Mouse (Mus musculus): ENCODE data around the gene Sae1. TPM values are rescaled to one million over a fixed set of nuclear protein-coding genes. Genes with fewer than 3 reads are reported as not detected.
"Not testable (repeated sequence)": the region's sequence is repeated elsewhere in the genome, so short reads cannot be mapped to it uniquely, and the experiment has no call there.

Gene Sae1
- total and polyA plus RNA-seq, 2 experiments from 2014 or later: 122 to 211 TPM

DNA sequence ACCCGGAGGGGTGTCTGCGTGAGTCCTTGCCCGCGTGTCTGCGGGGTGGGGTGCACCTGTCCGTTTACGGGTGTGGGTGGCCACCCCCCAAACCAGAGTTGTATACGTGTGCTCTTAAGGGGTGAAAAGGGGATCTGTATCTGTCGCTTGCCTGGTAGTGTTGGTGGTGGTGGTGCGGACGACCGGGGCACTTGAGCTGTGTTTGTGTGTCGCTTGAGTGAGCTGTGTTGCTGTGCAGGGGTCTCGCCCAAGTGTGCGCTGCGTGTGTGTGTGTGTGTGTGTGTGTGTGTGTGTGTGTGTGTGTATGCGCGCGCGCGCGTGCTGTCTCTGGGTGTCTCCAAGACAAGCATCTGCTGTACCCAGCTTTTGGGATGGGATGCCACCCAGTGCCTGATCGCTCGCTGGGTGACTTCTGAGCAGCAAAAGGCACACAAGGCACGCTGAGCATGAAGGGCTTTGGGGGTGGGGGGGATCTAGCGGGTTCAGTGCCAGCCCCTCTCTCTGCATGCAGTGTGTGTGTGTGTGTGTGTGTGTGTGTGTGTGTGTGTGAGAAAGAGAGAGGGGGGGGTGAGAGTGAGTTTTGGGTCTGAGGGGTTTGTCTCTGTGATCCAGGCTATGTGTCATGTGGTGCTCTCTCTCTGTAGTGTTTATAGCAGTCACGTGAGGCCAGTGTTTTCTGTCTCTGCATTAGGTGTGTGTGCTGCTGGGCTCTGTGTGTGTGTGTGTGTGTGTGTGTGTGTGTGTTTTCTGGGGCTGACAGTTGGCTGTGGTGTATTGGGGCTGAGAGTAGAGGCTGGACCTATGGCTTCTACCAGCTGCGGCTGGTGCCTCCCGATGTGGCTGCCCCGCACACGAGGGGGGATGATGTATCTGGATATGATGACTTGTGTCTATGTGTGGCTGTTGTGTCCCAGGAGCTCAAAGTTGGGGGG, 76.8 kb downstream of the Sae1 start:
- 1% methylated on average over 31 of the region's 31 CpGs for WGBS
- H3K9me3 ChIP-seq (ENCODE audit: low read length): no peaks in the 10 kb centered on the region
- peaks cover 4% of the 10 kb centered on the region; the same call in 1 of the 2 replicates for H3K36me3 ChIP-seq (ENCODE audit: insufficient read depth)
- DNase-seq (peak; percentile 79), ATAC-seq (peak; percentile 44)
- H3K27me3 ChIP-seq (ENCODE audit: insufficient read depth, low read length): no peaks in the 10 kb centered on the region
- H3K27ac ChIP-seq (ENCODE audit: low read depth, low read length): peak overlapping the region; percentile 78
- H3K4me3 ChIP-seq (ENCODE audit: low read depth, low read length): peak overlapping the region; percentile 72
- peak overlapping the region; percentile 98 for H3K4me2 ChIP-seq (ENCODE audit: low read depth)
- H3K4me1 ChIP-seq (ENCODE audit: insufficient read depth): peaks cover 15% of the 10 kb centered on the region
- no peak for TF ChIP-seq CTCF (IDR thresholded peaks at IDR 0.05; ENCODE audit: low read depth)
- H3K9ac ChIP-seq: peak overlapping the region; percentile 65

DNA sequence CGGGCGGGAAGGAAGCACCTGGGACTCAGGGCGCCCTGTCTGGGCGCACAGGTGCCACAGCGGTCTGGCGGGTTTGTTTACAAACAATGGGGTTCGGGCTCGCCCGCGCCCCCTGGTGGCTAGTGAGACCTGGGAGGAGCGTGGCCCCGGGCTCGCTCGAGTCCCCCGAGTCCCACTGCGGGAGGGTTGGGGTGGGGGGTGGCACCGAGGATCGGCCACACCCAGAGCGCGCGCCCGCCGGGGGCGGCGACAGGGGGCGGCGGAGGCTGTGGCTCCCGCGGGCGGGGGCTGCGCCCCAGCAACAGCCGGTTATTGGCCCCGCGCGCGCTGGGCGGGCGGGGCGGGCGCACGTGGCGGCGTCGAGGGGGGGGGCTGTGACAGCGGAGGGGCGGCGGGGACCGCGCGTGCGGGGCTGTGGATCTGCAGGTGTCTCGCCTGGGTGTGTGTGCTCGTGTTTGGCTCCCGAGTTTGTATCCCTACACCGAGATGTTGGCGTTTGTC, 77.5 kb downstream of the Sae1 start:
- H3K4me1 ChIP-seq (ENCODE audit: insufficient read depth): peaks cover 15% of the 10 kb centered on the region
- ATAC-seq: peak; percentile 23
- peak overlapping the region; percentile 65 for H3K9ac ChIP-seq
- TF ChIP-seq CTCF (IDR thresholded peaks at IDR 0.05; ENCODE audit: low read depth): peak; percentile 74
- WGBS: 5% methylated on average over 50 of the region's 56 CpGs
- peak overlapping the region; percentile 98 for H3K4me2 ChIP-seq (ENCODE audit: low read depth)
- H3K4me3 ChIP-seq (ENCODE audit: low read depth, low read length): peak overlapping the region; percentile 72
- no peaks in the 10 kb centered on the region for H3K36me3 ChIP-seq (ENCODE audit: insufficient read depth)
- H3K27ac ChIP-seq (ENCODE audit: low read depth, low read length): peak overlapping the region; percentile 78
- no peaks in the 10 kb centered on the region for H3K27me3 ChIP-seq (ENCODE audit: insufficient read depth, low read length)
- H3K9me3 ChIP-seq (ENCODE audit: low read length): no peaks in the 10 kb centered on the region
- peak; percentile 84 for DNase-seq

DNA sequence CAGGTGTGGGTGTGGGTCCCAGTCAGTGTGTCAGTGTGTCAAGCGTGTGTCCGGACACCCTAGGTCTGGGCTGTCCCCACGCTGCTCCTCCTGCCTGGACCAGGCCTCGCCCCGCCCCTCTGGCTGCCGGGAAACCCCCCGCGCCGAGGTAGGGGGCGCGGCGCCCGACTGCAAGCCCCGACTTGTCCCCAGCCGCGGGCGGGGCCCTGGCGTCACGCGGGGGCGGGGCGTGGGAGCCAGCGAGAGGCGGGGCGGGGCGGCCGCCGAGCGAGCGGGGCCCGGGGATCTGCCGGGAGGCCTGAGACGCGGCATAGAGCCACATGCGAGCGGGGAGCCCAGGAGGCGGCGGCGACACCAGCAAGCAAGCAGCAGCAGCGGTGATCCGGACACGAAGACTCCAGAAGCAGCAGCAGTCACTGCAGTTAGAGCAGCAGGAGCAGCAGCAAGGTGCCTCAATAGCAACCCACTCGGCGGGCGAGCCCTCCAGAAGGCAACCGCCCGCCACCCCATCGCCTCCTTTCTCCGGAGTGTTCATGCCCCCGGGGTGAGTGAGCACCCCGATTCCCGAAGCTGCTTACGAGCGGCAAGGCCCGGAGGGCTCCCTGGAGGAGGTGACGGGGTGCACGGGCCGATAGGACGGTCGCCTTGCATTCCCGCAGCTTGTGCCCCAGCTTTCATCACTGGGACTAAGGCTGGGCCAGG, 78.1 kb downstream of the Sae1 start:
- peak overlapping the region; percentile 98 for H3K4me2 ChIP-seq (ENCODE audit: low read depth)
- H3K4me1 ChIP-seq (ENCODE audit: insufficient read depth): peaks cover 15% of the 10 kb centered on the region
- no peaks in the 10 kb centered on the region for H3K9me3 ChIP-seq (ENCODE audit: low read length)
- peak; percentile 22; the same call in 1 of the 2 replicates for TF ChIP-seq CTCF (IDR thresholded peaks at IDR 0.05; ENCODE audit: low read depth)
- H3K9ac ChIP-seq: peak overlapping the region; percentile 65
- H3K36me3 ChIP-seq (ENCODE audit: insufficient read depth): no peaks in the 10 kb centered on the region
- H3K27ac ChIP-seq (ENCODE audit: low read depth, low read length): peak overlapping the region; percentile 78
- ATAC-seq (peak; percentile 30), DNase-seq (peak; percentile 83)
- H3K4me3 ChIP-seq (ENCODE audit: low read depth, low read length): peak overlapping the region; percentile 72
- H3K27me3 ChIP-seq (ENCODE audit: insufficient read depth, low read length): no peaks in the 10 kb centered on the region
- WGBS: 2% methylated on average over 57 of the region's 61 CpGs

DNA sequence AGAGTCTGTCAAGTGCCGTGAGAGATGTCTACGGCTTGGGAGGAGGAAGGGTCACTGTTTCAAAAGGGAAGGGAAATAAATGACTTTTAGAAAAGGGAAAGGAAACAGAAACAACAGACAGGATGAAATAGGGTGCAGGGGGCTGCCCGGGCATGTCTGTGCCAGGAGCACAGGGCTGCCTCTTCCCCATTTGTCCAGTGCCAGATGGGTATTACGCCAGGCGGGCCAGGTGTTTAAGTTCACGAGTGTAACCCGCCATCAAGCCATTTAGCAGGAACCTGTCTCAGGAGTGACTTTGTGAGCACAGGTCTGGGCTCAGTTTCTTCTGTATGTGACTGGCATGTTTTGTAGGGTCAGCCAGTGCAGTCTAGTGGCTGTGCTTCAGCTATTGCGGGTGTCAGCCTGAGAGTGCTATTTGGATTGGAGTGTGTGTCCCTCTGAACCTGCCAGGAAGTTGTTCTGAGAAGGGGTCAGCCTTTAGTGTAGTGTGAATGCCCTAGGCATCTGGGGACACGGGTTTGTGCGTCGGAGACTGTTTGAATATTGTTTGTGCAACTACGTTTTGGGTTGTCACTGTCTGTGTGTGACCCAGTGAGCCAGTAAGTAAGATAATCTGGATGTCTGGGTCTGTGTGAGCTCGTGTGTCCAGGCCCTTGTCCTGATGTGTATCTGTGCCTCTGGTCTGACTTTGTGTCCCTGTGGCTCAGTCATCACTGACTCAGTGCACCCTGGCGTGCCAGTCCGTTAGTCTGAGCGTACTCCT, 78.9 kb downstream of the Sae1 start:
- Histone ChIP-seq H3K4me2 (ENCODE audit: low read depth) (peak overlapping the region; percentile 98), H3K4me1 (ENCODE audit: insufficient read depth) (peaks cover 11% of the 10 kb centered on the region), H3K9me3 (ENCODE audit: low read length) (no peaks in the 10 kb centered on the region), H3K9ac (no peak overlapping the region; the same call in 1 of the 2 replicates), H3K36me3 (ENCODE audit: insufficient read depth) (no peaks in the 10 kb centered on the region), H3K27me3 (ENCODE audit: insufficient read depth, low read length) (no peaks in the 10 kb centered on the region), H3K27ac (ENCODE audit: low read depth, low read length) (no peak overlapping the region), H3K4me3 (ENCODE audit: low read depth, low read length) (peak overlapping the region; percentile 72)
- WGBS: 42% methylated on average over 16 of the region's 16 CpGs
- no peak for TF ChIP-seq CTCF (IDR thresholded peaks at IDR 0.05; ENCODE audit: low read depth)
- ATAC-seq (no peak), DNase-seq (no peak)

DNA sequence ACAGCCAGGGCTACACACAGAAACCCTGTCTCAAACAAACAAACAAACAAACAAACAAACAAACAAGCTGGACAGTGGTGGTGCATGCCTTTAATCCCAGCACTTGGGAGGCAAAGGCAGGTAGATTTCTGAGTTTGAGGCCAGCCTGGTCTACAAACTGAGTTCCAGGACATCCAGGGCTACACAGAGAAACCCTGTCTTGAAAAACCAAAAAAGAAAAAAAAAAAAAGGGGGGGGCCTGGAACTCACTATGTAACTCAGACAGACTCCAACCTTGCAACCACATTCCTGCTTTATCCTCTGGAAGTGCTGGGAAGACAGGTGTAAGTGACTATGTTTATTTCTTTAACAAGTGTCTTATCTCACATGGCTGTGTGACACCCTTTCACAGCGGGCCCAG, 79.5 kb downstream of the Sae1 start, which contains the start of gene Bbc3:
Gene Bbc3, plus strand, starts transcription at position 301 of the 400 bp plus-strand sequence.
- peak within 1 kb of the TSS; percentile 98 for H3K4me2 ChIP-seq (ENCODE audit: low read depth)
- peak within 1 kb of the TSS; percentile 65 for H3K9ac ChIP-seq
- WGBS: 70% methylated on average over 1 of the region's 1 CpGs
- not testable (repeated sequence) for H3K4me1 ChIP-seq (ENCODE audit: insufficient read depth); H3K27me3 ChIP-seq (ENCODE audit: insufficient read depth, low read length); DNase-seq; H3K27ac ChIP-seq (ENCODE audit: low read depth, low read length); H3K9me3 ChIP-seq (ENCODE audit: low read length); H3K36me3 ChIP-seq (ENCODE audit: insufficient read depth); ATAC-seq
- peak within 1 kb of the TSS; percentile 72 for H3K4me3 ChIP-seq (ENCODE audit: low read depth, low read length)

DNA sequence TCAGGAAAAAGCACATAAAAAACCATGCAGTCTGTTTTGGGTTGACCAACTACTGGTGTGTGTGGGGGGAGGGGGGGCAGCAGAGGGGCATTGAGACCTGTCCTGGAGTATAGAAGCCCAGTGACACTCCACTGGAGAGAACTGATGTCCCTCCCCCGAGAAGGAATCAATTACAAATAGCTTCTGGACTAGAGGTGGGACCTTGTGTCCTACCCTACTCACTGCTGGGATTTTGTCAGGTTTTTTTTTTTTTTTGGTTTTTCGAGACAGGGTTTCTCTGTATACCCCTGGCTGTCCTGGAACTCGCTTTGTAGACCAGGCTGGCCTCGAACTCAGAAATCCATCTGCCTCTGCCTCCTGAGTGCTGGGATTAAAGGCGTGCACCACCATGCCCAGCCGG, 80.5 kb downstream of the Sae1 start:
- not testable (repeated sequence) for ATAC-seq; H3K9me3 ChIP-seq (ENCODE audit: low read length); H3K27ac ChIP-seq (ENCODE audit: low read depth, low read length); H3K36me3 ChIP-seq (ENCODE audit: insufficient read depth); H3K27me3 ChIP-seq (ENCODE audit: insufficient read depth, low read length); H3K4me1 ChIP-seq (ENCODE audit: insufficient read depth); H3K4me3 ChIP-seq (ENCODE audit: low read depth, low read length); DNase-seq; H3K4me2 ChIP-seq (ENCODE audit: low read depth); H3K9ac ChIP-seq
- WGBS: 77% methylated on average over 6 of the region's 6 CpGs
